Mouse (Mus musculus) bone marrow macrophage, adult 2 months (primary cell): ENCODE measurements around the gene Gdf7.

Experiments
- CTCF ChIP-seq: IDR thresholded peaks from 2 replicates; pipeline ENCODE4 v1.5.1; 2012; ENCODE audit warnings: low read depth, mild to moderate bottlenecking, low read length, moderate library complexity
- POLR2A ChIP-seq: IDR thresholded peaks from 2 replicates; pipeline ENCODE4 v1.6.1; 2012; ENCODE audit warnings: mild to moderate bottlenecking, low read depth, low read length, borderline replicate concordance

DNA sequence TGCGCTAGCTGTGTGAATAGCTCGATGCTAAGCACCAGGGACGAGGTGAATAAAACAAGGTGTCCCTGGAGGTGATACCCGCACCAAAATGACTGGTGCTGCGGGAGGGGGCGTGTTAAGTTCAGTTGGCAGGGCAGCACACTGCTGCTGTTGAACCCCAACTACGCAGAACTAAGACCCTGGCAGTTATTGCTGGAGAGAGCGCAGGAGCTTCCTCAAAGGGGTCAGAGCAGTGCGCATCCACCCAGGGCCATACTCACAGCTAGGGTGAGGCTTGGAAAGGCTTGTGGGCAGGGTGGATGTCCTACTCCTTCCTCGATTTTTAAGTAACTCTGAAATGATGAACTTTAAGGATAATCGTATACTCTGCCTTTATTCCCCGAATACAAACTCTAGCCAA, 12.0 kb upstream of the Gdf7 start:
- TF ChIP-seq POLR2A (no peak), CTCF (no peak)
